Mouse (Mus musculus) hindbrain, embryonic 15.5 days (tissue): ENCODE data around the gene Gpr35. TPM values are rescaled to one million over a fixed set of nuclear protein-coding genes. Genes with fewer than 3 reads are reported as not detected.
"Not testable (repeated sequence)": the region's sequence is repeated elsewhere in the genome, so short reads cannot be mapped to it uniquely, and the experiment has no call there.

Experiments used
- ATAC-seq: fragments of 200-750 bp; cut with Nextera tagmentation; 2 replicates; pipeline ENCODE4 v1.8.0; 2017; ENCODE audit warnings: low read depth, moderate number of reproducible peaks, moderate TSS enrichment; ENCODE audit not compliant: low FRiP score
- H3K27ac ChIP-seq: fragments of 300-500 bp; sonication (generic); replicated peaks from 2 replicates; pipeline ENCODE4 v1.5.1; 2015; ENCODE audit warnings: mild to moderate bottlenecking, inconsistent platforms
- H3K27me3 ChIP-seq: fragments of 300-500 bp; sonication (generic); 2 replicates; pipeline ENCODE4 v1.6.1; 2015; ENCODE audit warnings: control low read depth, inconsistent platforms
- H3K36me3 ChIP-seq: fragments of 300-500 bp; sonication (generic); 2 replicates; pipeline ENCODE4 v1.6.1; 2015; ENCODE audit warnings: control low read depth, inconsistent platforms
- H3K4me1 ChIP-seq: fragments of 300-500 bp; sonication (generic); replicated peaks from 2 replicates; pipeline ENCODE4 v1.6.1; 2015; ENCODE audit warnings: control low read depth, inconsistent platforms
- H3K4me2 ChIP-seq: fragments of 300-500 bp; sonication (generic); 2 replicates; pipeline ENCODE4 v1.6.1; 2015; ENCODE audit warnings: moderate library complexity, mild to moderate bottlenecking, inconsistent platforms
- H3K4me3 ChIP-seq: fragments of 300-500 bp; sonication (generic); 2 replicates; pipeline ENCODE4 v1.5.1; 2015; ENCODE audit warnings: mild to moderate bottlenecking, inconsistent platforms
- H3K9ac ChIP-seq: fragments of 300-500 bp; sonication (generic); 2 replicates; pipeline ENCODE4 v1.6.1; 2015; ENCODE audit warnings: inconsistent platforms
- H3K9me3 ChIP-seq: fragments of 300-500 bp; sonication (generic); 2 replicates; pipeline ENCODE4 v1.6.1; 2016; ENCODE audit warnings: control low read depth, inconsistent platforms
- WGBS: fragments of 180-500 bp; shearing (Covaris S2); methylation state at CpG from one replicate; pipeline ENCODE4 v1.1.7; 2015; 5-methylcytosine and 5-hydroxymethylcytosine counted together
- polyA plus RNA-seq: library from polyadenylated mRNA; unstranded; fragments of >200 nt; fragmentation: Nextera tagmentation; extraction: Ambion mirVana; gene quantifications from 2 replicates; pipeline ENCODE4 v1.2.1, GENCODE M21; 2015

The Gpr35 gene
- polyA plus RNA-seq, 1 experiment from 2014 or later = 0.79 TPM

DNA sequence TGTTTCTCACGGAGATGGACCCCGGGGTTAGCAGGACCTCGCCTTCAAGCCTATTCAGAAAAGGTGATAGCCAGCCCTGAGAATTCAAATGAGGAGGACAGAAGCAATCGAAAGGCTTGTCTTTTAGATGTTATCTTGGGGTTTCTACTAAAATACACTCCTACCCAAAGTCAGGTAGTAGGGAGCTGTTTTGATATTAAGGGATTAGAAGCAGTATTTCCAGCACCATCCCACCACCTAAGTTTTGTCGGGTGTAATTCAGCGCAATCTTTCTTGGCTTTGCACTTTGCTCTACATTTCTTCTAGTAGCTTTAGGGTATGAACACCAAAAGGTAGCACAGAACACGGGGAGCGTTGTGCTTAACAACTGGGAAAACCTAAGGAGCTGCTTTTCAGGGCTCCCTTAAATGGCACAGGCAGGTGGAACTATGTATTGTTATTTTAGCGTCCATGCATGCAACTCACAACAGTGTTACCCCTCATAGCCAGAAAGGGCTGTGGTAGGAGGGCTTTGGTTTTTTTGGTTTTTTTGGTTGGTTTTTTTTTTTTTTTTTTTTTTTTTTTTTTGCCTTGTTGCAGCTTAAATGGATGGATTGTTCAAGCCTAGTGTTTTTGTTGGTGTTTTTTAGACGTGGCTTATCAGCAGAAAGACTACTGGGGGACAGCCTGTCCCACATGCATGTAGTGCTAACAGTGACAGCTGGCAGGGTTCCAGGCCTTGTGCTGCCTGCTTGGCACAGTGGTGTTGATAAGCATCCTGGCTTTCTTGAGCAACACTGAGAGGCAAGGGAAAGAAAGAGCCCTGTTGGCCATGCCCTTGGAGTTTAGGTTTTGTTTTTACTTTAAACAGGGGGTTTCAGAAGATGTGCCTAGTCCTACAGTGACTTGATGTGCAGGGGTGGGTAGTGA lies 15.4 kb upstream of the Gpr35 start:
- Histone ChIP-seq H3K4me2 (peak overlapping the region; percentile 76), H3K27ac (peak overlapping the region; percentile 95), H3K27me3 (no peaks in the 10 kb centered on the region), H3K4me1 (peaks cover 35% of the 10 kb centered on the region), H3K4me3 (peak overlapping the region; percentile 61), H3K9ac (peak overlapping the region; percentile 68), H3K36me3 (peaks cover 23% of the 10 kb centered on the region), H3K9me3 (no peaks in the 10 kb centered on the region)
- WGBS = 16% methylated on average over 10 of the region's 10 CpGs
- ATAC-seq = no peak

DNA sequence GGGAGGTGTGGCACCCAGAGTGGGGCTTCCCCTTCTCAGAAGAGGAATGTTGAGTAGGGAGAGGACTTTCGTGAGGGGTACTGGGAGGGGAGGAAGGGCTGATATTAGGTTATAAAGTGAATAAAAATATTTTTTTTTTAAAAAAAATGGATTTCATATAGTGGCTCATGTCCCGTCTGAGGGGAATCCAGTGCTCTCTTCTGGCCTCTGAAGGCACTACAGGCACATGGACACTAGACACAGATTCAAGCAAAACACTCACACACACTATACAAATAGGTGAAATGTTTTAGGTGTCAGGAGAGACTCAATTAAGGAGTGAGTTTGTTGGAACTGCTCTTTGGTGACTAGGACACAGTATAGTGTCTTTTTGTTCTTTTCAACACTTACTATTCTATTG lies 14.7 kb upstream of the Gpr35 start:
- no peaks in the 10 kb centered on the region for H3K27me3 ChIP-seq
- peak overlapping the region; percentile 68; the same call in 1 of the 2 replicates for H3K9ac ChIP-seq
- peak overlapping the region; percentile 76 for H3K4me2 ChIP-seq
- H3K36me3 ChIP-seq = peaks cover 28% of the 10 kb centered on the region
- H3K4me1 ChIP-seq = peaks cover 35% of the 10 kb centered on the region
- 47% methylated on average over 2 of the region's 2 CpGs for WGBS
- no peak for ATAC-seq
- no peak overlapping the region for H3K27ac ChIP-seq
- H3K9me3 ChIP-seq = no peaks in the 10 kb centered on the region
- peak overlapping the region; percentile 61 for H3K4me3 ChIP-seq

DNA sequence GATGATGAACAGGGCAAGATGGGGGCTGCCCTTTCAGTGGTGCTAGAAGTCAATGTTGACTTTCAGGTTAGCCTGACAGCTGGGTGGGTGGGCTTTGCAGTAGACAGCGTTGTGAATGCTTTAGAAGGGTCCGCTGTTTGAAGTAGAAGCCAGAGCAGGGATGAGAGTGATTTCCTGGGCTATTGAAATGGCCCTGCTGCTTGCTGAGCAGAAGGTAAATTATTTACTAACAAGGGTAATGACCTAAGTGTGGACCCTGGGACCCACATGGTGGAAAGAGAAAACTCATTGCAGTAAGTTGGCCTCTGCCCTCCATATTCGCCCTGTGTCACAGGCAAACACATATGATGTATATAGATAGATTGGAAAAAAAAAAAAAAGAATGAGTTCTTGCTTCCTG lies 14.2 kb upstream of the Gpr35 start:
- H3K27ac ChIP-seq = no peak overlapping the region
- peak overlapping the region; percentile 76 for H3K4me2 ChIP-seq
- WGBS = 61% methylated on average over 3 of the region's 3 CpGs
- peak overlapping the region; percentile 61; the same call in 1 of the 2 replicates for H3K4me3 ChIP-seq
- no peaks in the 10 kb centered on the region for H3K9me3 ChIP-seq
- peaks cover 31% of the 10 kb centered on the region for H3K36me3 ChIP-seq
- H3K4me1 ChIP-seq = peaks cover 35% of the 10 kb centered on the region
- 0 out of 2 replicates have a peak overlapping the region, but pooled peaks have one; percentile 2 for H3K9ac ChIP-seq
- ATAC-seq = no peak
- no peaks in the 10 kb centered on the region for H3K27me3 ChIP-seq

DNA sequence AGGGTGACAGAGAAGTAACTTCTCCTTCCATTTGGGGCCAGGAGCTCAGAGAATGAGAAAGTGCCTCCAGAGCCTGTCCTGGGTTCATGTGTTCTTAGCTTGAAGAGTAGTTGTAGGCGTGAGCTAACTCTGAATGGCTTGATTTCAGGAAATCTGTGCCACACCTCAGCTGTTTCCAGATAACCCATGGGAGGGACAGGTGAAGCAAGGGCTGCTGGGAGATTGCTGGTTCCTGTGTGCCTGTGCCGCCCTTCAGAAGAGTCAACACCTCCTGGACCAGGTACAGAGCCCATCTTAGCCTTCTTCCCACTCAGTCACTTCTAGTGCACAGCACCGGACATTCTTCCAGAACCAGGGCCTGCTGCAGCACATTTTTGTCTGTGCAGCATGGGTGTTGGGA lies 12.9 kb upstream of the Gpr35 start:
- Histone ChIP-seq H3K9ac (no peak overlapping the region), H3K27me3 (no peaks in the 10 kb centered on the region), H3K9me3 (no peaks in the 10 kb centered on the region), H3K27ac (no peak overlapping the region), H3K36me3 (peaks cover 42% of the 10 kb centered on the region), H3K4me3 (no peak overlapping the region), H3K4me2 (no peak overlapping the region), H3K4me1 (peaks cover 35% of the 10 kb centered on the region)
- ATAC-seq = no peak
- WGBS = 98% methylated on average over 3 of the region's 3 CpGs

DNA sequence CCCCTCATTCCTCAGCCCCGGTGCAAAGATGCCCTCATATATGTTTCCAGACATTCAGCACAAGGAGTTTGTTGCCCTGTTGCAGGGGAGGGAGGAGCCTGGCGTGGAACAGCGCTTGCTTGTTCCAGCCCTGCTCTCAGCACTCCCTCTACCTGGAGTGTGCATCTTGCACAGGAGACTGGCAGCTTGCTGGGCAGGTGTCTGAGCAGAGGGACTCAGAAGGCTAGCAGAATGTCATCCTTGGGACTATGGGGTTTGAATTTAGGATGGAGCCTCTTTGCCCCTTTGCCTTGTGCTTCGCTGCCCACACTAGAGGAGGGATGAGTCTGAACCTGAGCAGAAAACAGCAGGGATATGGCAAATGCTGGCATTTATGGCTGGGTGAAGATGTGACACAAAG lies 10.9 kb upstream of the Gpr35 start:
- Histone ChIP-seq H3K27me3 (no peaks in the 10 kb centered on the region), H3K27ac (no peak overlapping the region), H3K9me3 (no peaks in the 10 kb centered on the region), H3K4me3 (no peak overlapping the region), H3K4me1 (peaks cover 26% of the 10 kb centered on the region), H3K9ac (no peak overlapping the region), H3K4me2 (no peak overlapping the region), H3K36me3 (peaks cover 60% of the 10 kb centered on the region)
- no peak for ATAC-seq
- WGBS = 95% methylated on average over 4 of the region's 4 CpGs

DNA sequence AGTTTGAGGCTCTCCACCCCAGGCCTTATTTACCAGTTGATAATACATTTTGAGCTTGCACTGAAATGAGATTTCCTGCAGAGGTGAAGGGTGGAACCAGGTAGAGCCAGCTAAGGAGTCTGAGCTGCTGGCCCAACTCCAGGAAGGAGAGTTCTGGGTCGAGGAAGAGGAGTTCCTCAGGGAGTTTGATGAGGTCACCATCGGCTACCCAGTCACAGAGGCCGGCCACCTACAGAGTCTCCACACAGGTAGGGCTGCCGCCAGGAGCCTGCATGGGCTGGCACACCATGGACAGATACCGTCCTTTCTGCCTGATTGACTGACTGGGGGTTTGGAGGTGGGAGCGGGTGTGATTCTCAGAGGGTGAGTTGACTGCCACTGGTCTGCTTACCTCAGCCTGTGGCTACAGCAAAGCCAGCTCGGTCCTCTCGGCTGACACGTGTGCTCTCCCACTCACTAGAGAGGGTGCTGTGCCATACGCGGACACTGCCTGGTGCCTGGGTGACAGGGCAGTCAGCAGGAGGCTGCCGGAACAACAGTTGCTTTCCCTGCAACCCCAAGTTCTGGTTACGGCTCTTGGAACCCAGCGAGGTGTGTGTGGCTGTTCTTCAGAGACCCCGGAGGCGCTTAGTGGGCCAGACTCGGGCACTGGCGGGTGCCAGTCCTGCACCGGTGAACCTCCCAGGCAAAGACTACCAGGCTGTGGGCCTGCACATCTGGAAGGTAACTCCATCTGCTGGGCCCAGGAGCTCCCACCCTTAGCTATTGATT lies 7.3 kb upstream of the Gpr35 start:
- Histone ChIP-seq H3K4me1 (no peaks in the 10 kb centered on the region), H3K4me2 (no peak overlapping the region), H3K9ac (no peak overlapping the region), H3K4me3 (no peak overlapping the region), H3K27ac (no peak overlapping the region), H3K27me3 (no peaks in the 10 kb centered on the region), H3K36me3 (peaks cover 89% of the 10 kb centered on the region), H3K9me3 (no peaks in the 10 kb centered on the region)
- no peak for ATAC-seq
- 94% methylated on average over 19 of the region's 19 CpGs for WGBS

DNA sequence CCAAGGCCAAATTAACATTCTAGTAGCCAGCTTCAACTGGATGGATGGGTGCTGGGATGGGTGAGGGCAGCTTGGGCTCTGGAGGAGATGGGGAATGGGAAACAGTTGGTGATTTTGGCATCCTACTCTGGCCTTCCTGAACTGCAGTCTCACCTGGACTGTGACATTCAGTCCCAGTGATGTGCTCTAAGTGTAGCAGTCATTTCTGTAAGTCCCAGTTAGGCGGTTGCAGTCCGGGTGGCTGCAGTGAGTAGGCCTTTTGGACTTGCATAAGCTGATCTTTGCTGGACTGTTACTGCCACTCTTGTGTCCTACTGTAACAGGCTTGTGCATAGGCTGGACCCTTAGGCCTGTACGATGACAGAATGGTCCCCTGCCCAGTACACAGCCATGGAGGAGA lies 2.7 kb upstream of the Gpr35 start:
- Histone ChIP-seq H3K9me3 (no peaks in the 10 kb centered on the region), H3K4me1 (no peaks in the 10 kb centered on the region), H3K9ac (no peak overlapping the region), H3K36me3 (peaks cover 54% of the 10 kb centered on the region), H3K4me3 (no peak overlapping the region), H3K4me2 (no peak overlapping the region), H3K27ac (no peak overlapping the region), H3K27me3 (no peaks in the 10 kb centered on the region)
- 98% methylated on average over 3 of the region's 3 CpGs for WGBS
- no peak for ATAC-seq

DNA sequence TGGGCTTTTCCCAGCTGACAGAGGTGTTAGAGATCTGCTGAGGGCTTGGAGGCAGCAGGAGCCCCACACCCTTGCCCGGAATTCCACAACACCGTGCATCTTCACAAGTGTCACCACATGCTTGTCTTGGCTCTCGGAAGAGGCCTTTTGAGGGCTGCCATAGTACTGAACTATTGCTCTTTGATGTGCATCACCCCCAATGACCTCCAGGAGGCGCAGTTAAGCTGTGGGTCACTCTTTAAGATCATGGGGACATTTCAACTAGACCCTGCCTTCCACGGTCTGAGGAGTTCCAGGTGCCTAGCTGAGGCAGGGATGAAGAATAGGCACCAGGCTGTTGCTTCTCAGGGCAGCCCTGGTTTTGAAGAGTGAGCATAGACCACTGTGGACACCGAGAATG lies 1.2 kb upstream of the Gpr35 start:
- Histone ChIP-seq H3K4me3 (no peak overlapping the region), H3K4me2 (no peak overlapping the region), H3K4me1 (no peaks in the 10 kb centered on the region), H3K9ac (no peak overlapping the region), H3K27ac (no peak overlapping the region), H3K36me3 (peaks cover 40% of the 10 kb centered on the region), H3K9me3 (no peaks in the 10 kb centered on the region), H3K27me3 (no peaks in the 10 kb centered on the region)
- 69% methylated on average over 6 of the region's 6 CpGs for WGBS
- ATAC-seq = no peak

DNA sequence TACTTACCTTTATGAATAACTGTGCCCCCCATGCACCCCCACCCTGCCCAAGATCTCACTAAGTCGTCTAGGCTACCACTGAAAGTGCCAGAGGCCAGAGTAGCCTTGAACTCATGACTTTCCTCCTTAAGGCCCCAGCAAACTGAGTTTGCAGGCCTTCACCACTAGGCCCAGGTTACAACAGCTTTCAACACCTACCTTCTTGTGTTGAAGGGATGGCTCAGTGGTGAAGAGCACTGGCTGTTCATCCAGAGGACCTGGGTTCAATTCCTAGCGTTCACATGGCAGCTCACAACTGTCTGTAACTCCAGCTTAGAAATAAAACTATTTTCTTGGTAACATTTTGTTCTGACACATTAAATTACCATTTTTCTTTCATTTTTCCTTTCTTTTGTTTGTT lies 3.0 kb downstream of the Gpr35 start:
- Histone ChIP-seq H3K9ac (no peak overlapping the region), H3K9me3 (no peaks in the 10 kb centered on the region), H3K4me2 (no peak overlapping the region), H3K4me1 (no peaks in the 10 kb centered on the region), H3K4me3 (no peak overlapping the region), H3K27ac (no peak overlapping the region), H3K36me3 (no peaks in the 10 kb centered on the region; the same call in 1 of the 2 replicates), H3K27me3 (no peaks in the 10 kb centered on the region)
- 76% methylated on average over 2 of the region's 2 CpGs for WGBS
- no peak for ATAC-seq

DNA sequence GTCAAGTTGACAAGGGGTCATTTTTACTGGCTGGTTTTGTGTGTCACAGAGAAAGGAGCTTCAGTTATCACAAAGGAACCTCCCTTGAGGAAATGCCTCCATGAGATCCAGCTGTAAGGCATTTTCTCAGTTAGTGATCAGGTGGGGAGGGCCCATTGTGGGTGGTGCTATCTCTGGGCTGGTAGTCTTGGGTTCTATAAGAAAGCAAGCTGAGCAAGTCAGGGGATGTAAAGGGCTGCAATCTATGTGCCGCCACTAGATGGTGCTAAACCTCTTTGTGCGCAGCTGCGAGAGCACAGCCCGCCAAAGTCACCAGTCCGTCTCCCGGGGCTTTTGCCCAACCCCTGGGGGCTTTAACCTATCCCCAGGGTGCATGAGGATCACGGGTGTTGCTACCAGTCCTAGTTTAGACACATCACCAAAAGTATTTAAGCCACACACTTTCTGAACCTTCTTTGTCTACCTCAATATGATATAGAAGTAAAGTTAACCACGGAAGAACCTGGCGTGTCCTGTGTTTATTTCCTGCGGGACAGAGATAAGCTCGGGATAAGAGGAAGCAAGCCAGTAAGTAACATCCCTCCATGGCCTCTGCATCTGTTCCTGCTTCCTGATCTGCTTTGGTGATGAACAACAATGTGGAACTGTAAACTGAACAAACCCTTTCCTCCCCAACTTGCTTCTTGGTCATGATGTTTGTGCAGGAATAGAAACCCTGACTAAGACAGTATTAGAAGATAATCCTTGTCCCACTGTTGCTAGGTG lies 6.1 kb downstream of the Gpr35 start:
- not testable (repeated sequence) for H3K36me3 ChIP-seq, H3K4me1 ChIP-seq, H3K9ac ChIP-seq, H3K27ac ChIP-seq, H3K9me3 ChIP-seq, H3K4me3 ChIP-seq, H3K27me3 ChIP-seq
- 10% methylated on average over 11 of the region's 11 CpGs for WGBS
- H3K4me2 ChIP-seq = peak overlapping the region; percentile 44
- ATAC-seq = peak; percentile 30; the same call in 1 of the 2 replicates

DNA sequence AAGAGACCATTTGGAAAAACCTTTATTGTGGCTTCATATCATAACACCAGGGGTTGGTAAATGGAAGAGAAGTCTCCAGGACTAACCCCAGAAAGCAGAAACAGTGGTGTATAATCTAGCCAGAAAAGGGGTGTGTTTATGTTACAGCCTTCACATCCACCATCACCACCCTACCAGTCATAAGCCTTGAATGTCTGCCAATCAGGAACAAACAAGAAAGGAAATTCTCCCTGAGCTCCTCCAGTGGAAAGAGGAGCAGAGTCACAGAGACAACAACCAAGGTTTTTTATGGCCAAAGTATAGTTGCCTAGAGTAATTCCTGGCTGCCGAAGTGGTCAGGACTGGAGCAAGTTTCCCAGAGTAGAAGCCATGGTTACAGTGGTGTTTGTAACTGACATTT lies 8.3 kb downstream of the Gpr35 start:
- Histone ChIP-seq H3K27ac (no peak overlapping the region), H3K27me3 (no peaks in the 10 kb centered on the region), H3K4me2 (no peak overlapping the region), H3K9me3 (no peaks in the 10 kb centered on the region), H3K4me1 (no peaks in the 10 kb centered on the region), H3K36me3 (no peaks in the 10 kb centered on the region), H3K4me3 (no peak overlapping the region), H3K9ac (no peak overlapping the region)
- no peak for ATAC-seq
- WGBS = 91% methylated on average over 1 of the region's 1 CpGs

DNA sequence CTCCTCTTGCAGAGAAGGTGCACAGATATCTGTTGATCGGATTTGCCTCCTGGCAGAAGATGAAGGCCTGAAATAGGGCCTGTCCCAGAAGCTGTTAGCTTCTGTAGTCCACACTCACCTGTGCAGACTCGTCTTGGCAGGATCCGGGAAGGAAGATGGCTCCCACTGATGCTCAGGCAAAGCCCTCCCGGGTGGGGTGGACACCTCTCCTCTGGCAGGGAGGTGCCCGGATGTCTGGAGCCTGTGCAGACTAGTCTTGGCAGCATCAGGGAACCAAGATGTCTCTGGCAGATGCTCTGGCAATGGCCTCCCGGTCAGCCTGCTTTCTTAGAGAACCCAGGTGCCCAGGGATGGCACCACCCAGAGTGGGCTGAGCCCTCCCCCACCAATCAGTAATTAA lies 20.1 kb downstream of the Gpr35 start:
- ATAC-seq = not testable (repeated sequence)
- 89% methylated on average over 6 of the region's 6 CpGs for whole genome bisulfite sequencing

More for the DNA sequence above, 20.1 kb downstream of the Gpr35 start:
- not testable (repeated sequence) for H3K9me3 ChIP-seq, H3K27ac ChIP-seq, H3K4me1 ChIP-seq, H3K4me2 ChIP-seq, H3K27me3 ChIP-seq, H3K36me3 ChIP-seq, H3K4me3 ChIP-seq, H3K9ac ChIP-seq
